Mouse (Mus musculus) cortical plate, adult 2 months (tissue): Measurements from ENCODE around the gene Olfr1344.
A peak's percentile ranks its signal among the peaks of the same experiment; 100 is the strongest.

Source experiments
- CTCF ChIP-seq: fragments of 200-500 bp; IDR thresholded peaks from 2 replicates; pipeline ENCODE4 v1.5.1; 2011; ENCODE audit warnings: mild to moderate bottlenecking, control low read depth, low read length; ENCODE audit not compliant: insufficient read depth; ENCODE audit errors: extremely low read depth
- POLR2A ChIP-seq: fragments of 200-500 bp; IDR thresholded peaks from 2 replicates; pipeline ENCODE4 v1.6.1; 2011; ENCODE audit warnings: mild to moderate bottlenecking, low read length, control low read depth; ENCODE audit not compliant: insufficient read depth; ENCODE audit errors: extremely low read depth

- TF ChIP-seq CTCF (peak; percentile 44), POLR2A (no peak)
Observed at GRCm38 (mm10) chr7:6430342-6430741, 8.1 kb upstream of the Olfr1344 start.
